Mouse (Mus musculus) limb, embryonic 15.5 days (tissue): ENCODE data around the gene Rsph10b. TPM values are rescaled to one million over a fixed set of nuclear protein-coding genes. Genes with fewer than 3 reads are reported as not detected.

Source experiments
- ATAC-seq: fragments of 200-750 bp; cut with Nextera tagmentation; 2 replicates; pipeline ENCODE4 v1.8.0; 2017; ENCODE audit warnings: low read depth, moderate TSS enrichment; ENCODE audit not compliant: insufficient number of reproducible peaks, low FRiP score, low TSS enrichment
- H3K27ac ChIP-seq: fragments of 300-500 bp; sonication (generic); 2 replicates; pipeline ENCODE4 v1.5.1; 2015; ENCODE audit warnings: moderate library complexity, mild to moderate bottlenecking, inconsistent platforms
- H3K27me3 ChIP-seq: fragments of 300-500 bp; sonication (generic); 2 replicates; pipeline ENCODE4 v1.6.1; 2015; ENCODE audit warnings: inconsistent platforms
- H3K36me3 ChIP-seq: fragments of 300-500 bp; sonication (generic); 2 replicates; pipeline ENCODE4 v1.6.1; 2015; ENCODE audit warnings: inconsistent platforms
- H3K4me1 ChIP-seq: fragments of 300-500 bp; sonication (generic); 2 replicates; pipeline ENCODE4 v1.6.1; 2015; ENCODE audit warnings: inconsistent platforms
- H3K4me2 ChIP-seq: fragments of 300-500 bp; sonication (generic); 2 replicates; pipeline ENCODE4 v1.6.1; 2015; ENCODE audit warnings: mild to moderate bottlenecking, inconsistent platforms
- H3K4me3 ChIP-seq: fragments of 300-500 bp; sonication (generic); 2 replicates; pipeline ENCODE4 v1.5.1; 2015; ENCODE audit warnings: mild to moderate bottlenecking, inconsistent platforms
- H3K9ac ChIP-seq: fragments of 300-500 bp; sonication (generic); 2 replicates; pipeline ENCODE4 v1.6.1; 2015; ENCODE audit warnings: inconsistent platforms
- H3K9me3 ChIP-seq: fragments of 300-500 bp; sonication (generic); 2 replicates; pipeline ENCODE4 v1.6.1; 2016; ENCODE audit warnings: inconsistent platforms
- WGBS: fragments of 180-500 bp; shearing (Covaris S2); methylation state at CpG from one replicate; pipeline ENCODE4 v1.1.7; 2015; 5-methylcytosine and 5-hydroxymethylcytosine counted together
- polyA plus RNA-seq: library from polyadenylated mRNA; unstranded; fragments of >200 nt; fragmentation: Nextera tagmentation; extraction: Ambion mirVana; gene quantifications from 2 replicates; pipeline ENCODE4 v1.2.1, GENCODE M21; 2015

Rsph10b gene
- polyA plus RNA-seq, 1 experiment from 2014 or later: 1.4 TPM

DNA sequence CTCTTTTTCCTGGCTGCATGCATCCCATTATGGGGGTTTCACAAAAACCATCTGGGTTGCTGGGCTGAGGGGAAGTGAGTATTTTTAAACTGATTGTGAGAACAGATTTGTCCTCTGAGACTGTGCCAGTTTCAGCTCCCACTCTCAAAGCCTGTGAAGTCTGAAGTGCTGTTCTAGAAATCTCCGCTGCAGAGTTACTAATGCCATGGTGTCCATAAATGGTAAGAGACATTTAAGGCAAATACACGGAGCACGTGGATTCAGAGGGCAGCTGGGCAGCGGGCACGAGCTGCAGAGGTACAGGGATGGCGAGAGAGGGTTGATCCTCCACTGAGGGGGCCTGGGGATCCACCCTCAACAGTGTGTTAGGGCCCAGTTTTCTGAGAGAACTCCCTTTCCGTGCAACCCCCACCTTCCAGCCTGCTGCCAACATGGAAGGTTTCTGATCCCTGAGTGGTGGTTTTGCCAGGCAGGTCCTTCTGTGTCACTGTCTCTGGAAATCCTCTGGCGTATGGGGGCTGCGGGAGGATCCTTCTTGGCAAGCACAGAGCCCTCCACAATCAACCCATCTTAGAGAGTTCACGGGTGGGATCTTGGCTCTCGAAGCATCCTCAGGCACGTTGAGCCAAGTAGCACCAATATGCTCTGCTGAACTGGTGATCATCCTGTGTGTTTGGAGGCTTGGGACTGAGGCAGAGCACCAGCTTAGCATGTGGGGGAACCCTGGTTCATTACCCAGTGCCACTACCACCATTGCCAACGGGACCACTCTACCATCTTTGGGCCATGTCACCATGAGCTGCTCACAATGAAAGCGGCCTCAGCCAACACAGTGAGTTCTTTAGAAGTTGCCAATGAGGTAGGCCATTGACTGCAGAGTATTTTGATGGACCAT is 10.6 kb downstream of the Rsph10b start:
- Histone ChIP-seq H3K27me3 (no peaks in the 10 kb centered on the region), H3K27ac (no peak overlapping the region), H3K9ac (no peak overlapping the region), H3K4me1 (no peaks in the 10 kb centered on the region), H3K9me3 (no peaks in the 10 kb centered on the region), H3K4me3 (no peak overlapping the region), H3K4me2 (no peak overlapping the region), H3K36me3 (no peaks in the 10 kb centered on the region)
- WGBS: 85% methylated on average over 14 of the region's 14 CpGs
- ATAC-seq: no peak

DNA sequence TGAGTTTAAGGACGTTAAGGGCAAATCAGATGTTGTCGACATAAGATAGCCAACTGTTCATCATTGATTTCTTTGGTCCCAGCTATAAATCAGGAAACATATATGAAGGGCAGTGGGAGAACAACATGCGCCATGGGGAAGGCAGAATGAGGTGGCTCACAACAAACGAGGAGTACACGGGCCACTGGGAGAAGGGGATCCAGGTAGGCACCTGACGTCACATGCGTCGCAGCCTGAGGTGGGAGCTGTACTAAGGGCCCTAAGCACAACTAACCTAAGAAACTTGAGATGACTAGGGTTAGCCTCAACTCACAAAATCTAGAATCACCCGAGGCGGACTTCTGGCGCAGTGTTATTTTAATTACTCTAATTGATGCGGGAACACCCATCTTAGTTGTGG is 15.5 kb downstream of the Rsph10b start:
- Histone ChIP-seq H3K4me3 (no peak overlapping the region), H3K9me3 (no peaks in the 10 kb centered on the region), H3K36me3 (no peaks in the 10 kb centered on the region), H3K4me2 (no peak overlapping the region), H3K4me1 (no peaks in the 10 kb centered on the region), H3K27me3 (no peaks in the 10 kb centered on the region), H3K9ac (no peak overlapping the region), H3K27ac (no peak overlapping the region)
- 79% methylated on average over 12 of the region's 12 CpGs for WGBS
- no peak for ATAC-seq

DNA sequence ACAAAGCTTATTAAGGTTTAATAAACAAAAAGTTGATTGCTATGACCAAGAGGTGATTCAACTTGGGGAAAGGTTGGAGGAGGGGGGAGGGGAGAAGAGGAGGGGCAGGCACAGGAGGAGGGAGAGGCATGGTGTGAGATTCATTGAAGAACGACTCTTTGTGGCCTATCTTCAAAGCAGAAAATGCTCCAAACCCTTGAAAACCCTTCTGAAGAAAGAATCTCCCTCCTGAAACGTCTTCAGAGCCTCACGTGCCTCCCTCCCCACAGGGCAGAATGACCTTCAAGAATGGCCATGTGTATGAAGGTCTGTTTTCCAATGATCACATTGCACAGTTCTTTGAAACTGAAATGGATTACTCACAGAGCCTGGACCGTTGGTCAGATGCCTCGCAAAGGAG is 17.2 kb downstream of the Rsph10b start:
- ATAC-seq: no peak
- no peak overlapping the region for H3K4me3 ChIP-seq
- H3K4me2 ChIP-seq: no peak overlapping the region
- no peak overlapping the region for H3K27ac ChIP-seq
- no peaks in the 10 kb centered on the region for H3K9me3 ChIP-seq
- no peaks in the 10 kb centered on the region for H3K4me1 ChIP-seq
- WGBS: 35% methylated on average over 5 of the region's 5 CpGs
- no peaks in the 10 kb centered on the region for H3K27me3 ChIP-seq
- H3K36me3 ChIP-seq: no peaks in the 10 kb centered on the region
- no peak overlapping the region for H3K9ac ChIP-seq

DNA sequence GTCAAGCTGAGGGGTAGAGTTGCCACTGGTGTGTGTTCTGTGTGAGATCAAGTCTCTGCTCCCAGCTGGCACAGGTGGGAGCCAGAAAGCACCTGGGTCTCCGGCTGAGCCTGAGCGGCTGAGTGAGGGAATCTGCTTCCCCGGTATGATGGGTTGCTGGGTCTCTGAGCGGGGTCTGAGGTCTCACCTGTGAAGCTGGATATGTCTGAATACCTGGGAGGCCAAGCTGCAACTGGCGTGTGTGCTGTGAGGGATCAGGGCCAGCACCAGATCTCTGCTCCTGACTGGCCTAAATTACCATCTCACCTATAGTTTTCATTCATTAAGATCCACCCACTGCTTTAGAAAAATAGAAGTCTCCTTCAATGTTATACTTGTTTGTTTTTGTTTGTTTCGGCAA is 24.3 kb downstream of the Rsph10b start:
- no peak overlapping the region for H3K27ac ChIP-seq
- no peak overlapping the region for H3K4me2 ChIP-seq
- no peak overlapping the region for H3K4me3 ChIP-seq
- no peak for ATAC-seq
- 89% methylated on average over 6 of the region's 6 CpGs for WGBS
- H3K27me3 ChIP-seq: no peaks in the 10 kb centered on the region
- no peaks in the 10 kb centered on the region for H3K4me1 ChIP-seq
- H3K36me3 ChIP-seq: no peaks in the 10 kb centered on the region
- no peak overlapping the region for H3K9ac ChIP-seq
- H3K9me3 ChIP-seq: no peaks in the 10 kb centered on the region

DNA sequence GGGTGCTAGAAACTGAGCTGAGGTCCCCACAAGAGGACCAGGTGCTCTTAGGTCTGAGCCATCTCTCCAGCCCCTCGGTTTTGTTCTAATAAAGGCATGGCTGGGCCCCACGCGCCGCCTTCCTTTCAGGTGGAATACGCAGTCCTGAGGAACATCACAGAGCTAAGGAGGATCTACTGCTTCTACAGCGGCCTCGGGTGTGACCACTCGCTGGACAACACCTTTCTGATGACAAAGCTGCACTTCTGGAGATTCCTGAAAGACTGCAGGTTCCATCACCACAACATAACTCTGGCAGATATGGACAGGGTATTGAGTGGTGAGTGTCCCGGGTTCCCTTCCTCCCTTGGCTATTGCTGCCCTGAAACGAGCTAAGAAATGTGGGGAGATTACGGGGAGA is 26.7 kb downstream of the Rsph10b start:
- 88% methylated on average over 11 of the region's 11 CpGs for WGBS
- Histone ChIP-seq H3K4me1 (no peaks in the 10 kb centered on the region), H3K4me3 (no peak overlapping the region), H3K27ac (no peak overlapping the region), H3K9ac (no peak overlapping the region), H3K36me3 (no peaks in the 10 kb centered on the region), H3K9me3 (no peaks in the 10 kb centered on the region), H3K27me3 (no peaks in the 10 kb centered on the region), H3K4me2 (no peak overlapping the region)
- ATAC-seq: no peak

DNA sequence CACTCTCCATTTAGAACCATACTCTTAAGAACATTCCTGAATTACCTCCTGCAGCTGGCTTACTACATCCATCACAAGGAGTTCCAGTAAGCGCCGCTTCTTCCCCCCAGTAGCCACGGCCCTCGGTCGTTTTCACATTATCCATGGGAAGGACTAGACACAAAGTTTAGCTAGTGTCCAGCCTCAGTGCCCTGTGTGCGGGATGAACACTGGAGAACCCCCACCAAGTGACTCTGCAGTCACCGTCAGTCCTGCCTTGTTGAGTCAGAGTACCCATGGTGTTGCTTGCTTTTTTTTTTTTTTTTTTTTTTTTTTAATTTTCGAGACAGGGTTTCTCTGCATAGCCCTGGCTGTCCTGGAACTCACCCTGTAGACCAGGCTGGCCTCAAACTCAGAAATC is 28.3 kb downstream of the Rsph10b start:
- no peak overlapping the region for H3K27ac ChIP-seq
- H3K9ac ChIP-seq: no peak overlapping the region
- H3K4me2 ChIP-seq: no peak overlapping the region
- H3K9me3 ChIP-seq: no peaks in the 10 kb centered on the region
- 81% methylated on average over 8 of the region's 8 CpGs for WGBS
- H3K4me1 ChIP-seq: no peaks in the 10 kb centered on the region
- ATAC-seq: no peak
- H3K27me3 ChIP-seq: no peaks in the 10 kb centered on the region
- no peaks in the 10 kb centered on the region for H3K36me3 ChIP-seq
- no peak overlapping the region for H3K4me3 ChIP-seq

DNA sequence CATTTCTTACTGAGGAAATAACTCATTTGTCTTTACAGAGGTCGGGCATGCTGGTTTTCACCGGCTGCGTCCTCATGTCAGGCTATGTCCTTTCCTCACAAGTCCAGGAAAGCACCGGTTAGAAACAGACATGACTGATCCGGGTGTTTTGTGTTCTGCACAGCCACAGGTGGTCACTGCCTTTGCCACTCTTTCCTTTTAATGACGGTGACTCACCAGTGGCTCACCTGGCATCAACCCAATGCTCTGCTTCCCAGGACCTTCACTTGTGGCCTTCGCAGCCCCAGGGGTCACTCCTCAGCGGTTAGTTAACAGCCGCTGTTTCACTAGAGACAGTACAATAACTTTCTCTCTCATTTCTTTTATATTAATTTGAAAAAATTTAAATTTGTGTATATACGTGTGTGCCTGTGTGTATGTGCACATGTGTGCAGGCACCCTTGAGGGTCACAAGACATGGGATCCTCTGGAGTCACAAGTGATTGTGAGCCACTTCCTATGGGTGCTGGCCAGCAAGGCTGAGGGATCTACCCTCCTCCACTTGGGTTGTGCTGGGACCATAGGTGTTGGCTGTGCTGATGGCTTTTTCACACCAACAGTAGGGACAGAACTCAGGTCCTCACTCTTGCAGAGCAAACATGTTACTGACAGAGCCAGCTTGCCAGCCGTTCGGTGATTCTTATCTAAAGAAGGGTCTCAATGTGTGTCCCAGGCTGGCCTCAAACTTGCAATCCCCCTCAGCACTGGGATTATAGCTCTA is 32.9 kb downstream of the Rsph10b start:
- H3K4me1 ChIP-seq: no peaks in the 10 kb centered on the region
- H3K9me3 ChIP-seq: no peaks in the 10 kb centered on the region
- no peak overlapping the region for H3K4me2 ChIP-seq
- H3K4me3 ChIP-seq: no peak overlapping the region
- H3K27me3 ChIP-seq: no peaks in the 10 kb centered on the region
- 78% methylated on average over 12 of the region's 12 CpGs for WGBS
- H3K36me3 ChIP-seq: no peaks in the 10 kb centered on the region
- H3K9ac ChIP-seq: no peak overlapping the region
- no peak overlapping the region for H3K27ac ChIP-seq
- no peak for ATAC-seq

DNA sequence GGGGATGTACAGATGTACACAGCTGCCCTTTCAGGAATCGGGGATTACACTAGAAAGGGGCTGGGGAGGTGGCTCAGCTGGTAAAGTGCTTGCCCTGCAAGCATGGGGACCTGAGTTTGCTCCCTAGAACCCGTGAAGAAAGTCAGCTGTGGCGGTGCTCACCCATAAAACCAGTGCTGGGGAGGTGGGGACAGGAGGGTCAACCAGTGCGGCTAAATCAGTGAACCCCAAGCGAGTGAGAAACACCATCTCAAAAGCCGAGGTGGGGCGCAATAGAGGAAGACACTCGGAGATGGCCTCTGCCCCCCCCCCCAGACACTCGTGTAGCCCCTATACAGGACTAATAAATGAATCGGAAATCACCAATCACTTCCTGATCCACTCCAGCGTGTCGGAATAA is 33.8 kb downstream of the Rsph10b start:
- Histone ChIP-seq H3K27ac (no peak overlapping the region), H3K27me3 (no peaks in the 10 kb centered on the region), H3K4me3 (no peak overlapping the region), H3K9ac (no peak overlapping the region), H3K9me3 (no peaks in the 10 kb centered on the region), H3K4me1 (no peaks in the 10 kb centered on the region), H3K36me3 (no peaks in the 10 kb centered on the region), H3K4me2 (no peak overlapping the region)
- no peak for ATAC-seq
- WGBS: 84% methylated on average over 12 of the region's 12 CpGs

DNA sequence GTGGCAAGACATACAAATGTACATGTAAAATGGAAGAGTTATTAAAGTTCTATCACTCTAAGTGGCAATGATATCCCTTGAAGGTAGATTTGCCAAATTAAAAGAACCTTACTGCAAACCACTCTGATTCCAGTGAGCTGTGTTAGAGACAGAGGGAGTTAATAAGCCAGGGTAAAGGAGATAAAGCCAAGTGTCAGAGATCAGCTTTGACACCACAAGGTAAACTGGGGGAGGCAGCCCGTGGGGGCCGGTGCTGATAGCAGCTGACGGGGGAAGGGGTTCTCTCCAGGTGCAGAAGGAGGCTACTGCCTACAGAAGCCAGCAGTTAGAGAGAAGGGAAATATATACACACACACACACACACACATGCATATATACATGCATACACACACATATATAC is 39.8 kb downstream of the Rsph10b start:
- Histone ChIP-seq H3K4me3 (no peak overlapping the region), H3K27me3 (no peaks in the 10 kb centered on the region), H3K9me3 (no peaks in the 10 kb centered on the region), H3K36me3 (no peaks in the 10 kb centered on the region), H3K4me2 (no peak overlapping the region), H3K27ac (no peak overlapping the region), H3K9ac (no peak overlapping the region), H3K4me1 (0 out of 2 replicates have a peak, but pooled peaks cover 3% of the 10 kb centered on the region)
- 56% methylated on average over 3 of the region's 3 CpGs for WGBS
- ATAC-seq: no peak

DNA sequence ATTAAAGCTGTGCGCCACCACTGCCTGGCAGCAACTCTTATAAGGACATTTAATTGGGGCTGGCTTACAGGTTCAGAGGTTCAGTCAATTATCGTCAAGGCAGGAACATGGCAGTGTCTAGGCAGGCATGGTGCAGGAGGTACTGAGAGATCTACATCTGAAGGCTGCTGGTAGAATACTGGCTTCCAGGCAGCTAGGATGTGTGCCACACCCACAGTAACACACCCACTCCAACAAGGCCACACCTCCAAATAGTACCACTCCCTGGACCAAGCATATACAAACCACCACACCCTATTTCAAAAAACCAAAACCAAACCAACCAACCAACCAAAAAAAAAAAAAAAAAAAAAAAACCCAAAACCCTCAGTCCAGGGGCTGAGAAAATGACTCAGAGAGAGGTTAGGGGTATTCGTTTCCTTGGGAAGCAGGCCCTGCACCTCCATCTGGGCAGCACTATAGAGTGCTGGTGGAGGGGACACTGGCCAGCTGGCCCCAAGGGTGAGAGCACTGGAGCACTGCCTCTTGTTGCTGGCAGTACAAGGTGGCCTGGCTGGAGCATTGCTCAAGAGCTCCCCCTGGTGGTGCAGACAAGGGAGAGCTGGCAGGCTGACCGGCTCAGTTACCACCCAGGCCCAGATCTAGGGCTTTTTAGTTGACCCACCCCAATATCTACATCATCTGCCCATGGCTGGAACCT is 42.2 kb downstream of the Rsph10b start:
- ATAC-seq: peak; percentile 72
- WGBS: 45% methylated on average over 4 of the region's 4 CpGs
- no peaks in the 10 kb centered on the region for H3K27me3 ChIP-seq
- no peak overlapping the region for H3K9ac ChIP-seq
- H3K36me3 ChIP-seq: no peaks in the 10 kb centered on the region
- 0 out of 2 replicates have a peak, but pooled peaks cover 3% of the 10 kb centered on the region for H3K4me1 ChIP-seq
- no peak overlapping the region for H3K4me2 ChIP-seq
- no peak overlapping the region for H3K4me3 ChIP-seq
- H3K27ac ChIP-seq: no peak overlapping the region
- no peaks in the 10 kb centered on the region for H3K9me3 ChIP-seq

DNA sequence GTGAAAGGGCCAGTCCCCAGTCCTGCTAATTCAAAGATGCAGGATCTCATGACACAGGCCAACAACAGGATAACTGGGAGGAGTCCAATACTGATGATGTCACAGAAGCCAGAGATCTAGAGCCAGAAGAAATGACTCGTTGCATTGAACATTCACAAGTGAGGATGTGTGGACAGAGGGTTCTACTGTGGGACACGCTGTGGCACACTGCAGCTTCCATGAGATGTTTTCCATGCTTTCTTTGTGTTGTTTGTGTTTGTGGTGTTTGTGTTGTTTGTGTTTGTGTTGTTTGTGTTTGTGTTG is 42.7 kb downstream of the Rsph10b start:
- no peaks in the 10 kb centered on the region for H3K9me3 ChIP-seq
- no peak; the same call in 1 of the 2 replicates for ATAC-seq
- H3K27ac ChIP-seq: no peak overlapping the region
- no peak overlapping the region for H3K4me2 ChIP-seq
- no peaks in the 10 kb centered on the region for H3K27me3 ChIP-seq
- H3K9ac ChIP-seq: no peak overlapping the region
- H3K36me3 ChIP-seq: no peaks in the 10 kb centered on the region
- no peak overlapping the region for H3K4me3 ChIP-seq
- WGBS: 51% methylated on average over 2 of the region's 2 CpGs
- 0 out of 2 replicates have a peak, but pooled peaks cover 3% of the 10 kb centered on the region for H3K4me1 ChIP-seq

DNA sequence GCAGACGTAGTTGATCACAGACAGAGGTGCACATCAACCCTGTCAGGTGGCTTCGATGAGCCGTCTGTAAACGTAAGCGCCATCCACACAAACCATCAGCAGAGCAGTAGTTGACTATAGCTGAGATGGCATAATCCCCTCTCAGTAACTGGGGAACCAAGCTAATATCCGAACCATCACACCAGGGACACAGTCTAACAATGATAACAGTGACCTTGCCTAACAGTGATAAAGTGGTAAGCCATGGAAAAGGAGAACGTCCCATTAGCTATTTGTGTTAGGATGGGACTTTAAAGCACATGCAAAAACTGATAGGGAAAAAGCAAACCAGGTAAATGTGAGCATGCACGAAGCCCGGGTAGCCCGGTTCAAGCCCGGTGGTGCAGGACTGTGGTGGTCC is 43.4 kb downstream of the Rsph10b start:
- H3K36me3 ChIP-seq: no peaks in the 10 kb centered on the region
- no peaks in the 10 kb centered on the region for H3K27me3 ChIP-seq
- WGBS: 84% methylated on average over 11 of the region's 11 CpGs
- no peak for ATAC-seq
- no peak overlapping the region for H3K4me2 ChIP-seq
- no peak overlapping the region for H3K4me3 ChIP-seq
- peaks cover 7% of the 10 kb centered on the region; the same call in 1 of the 2 replicates for H3K4me1 ChIP-seq
- H3K27ac ChIP-seq: no peak overlapping the region
- no peaks in the 10 kb centered on the region for H3K9me3 ChIP-seq
- H3K9ac ChIP-seq: no peak overlapping the region
